Comparison of ENCODE assay signal across 9 mouse cellular contexts in genomic region chr7:132732136-132732789, GRCm38 (mm10).
DNase-seq lines count a peak whose midpoint lies in the region; ATAC-seq and TF ChIP-seq lines count a peak whose summit lies in the region.
"Had no signal": no experiment of that assay in that cellular context is flagged by ENCODE, and none has a peak within 500 bp of the region (broad histone marks: within the 10 kb centered on the region; RNA-seq: fewer than 3 reads in every experiment).

No protein-coding gene starts in this region.

- no peaks in the 10 kb centered on the region for H3K9me3 ChIP-seq in lung, embryonic 16.5 days (ENCODE audit: control insufficient read depth, low read length)
- no peaks in the 10 kb centered on the region for H3K9me3 ChIP-seq in hindbrain, embryonic 16.5 days (ENCODE audit: control insufficient read depth, low read length)
- H3K9me3 ChIP-seq: embryonic facial prominence, embryonic 15.5 days had no signal

- H3K27ac ChIP-seq in lung, embryonic 16.5 days (ENCODE audit: low read length), result peak overlapping the region; percentile 71
- H3K27ac ChIP-seq in hindbrain, embryonic 16.5 days (ENCODE audit: low read depth, low read length), result peak overlapping the region; percentile 67

- WGBS in lung, embryonic 16.5 days, result 85% methylated on average over 6 of the region's 6 CpGs
- WGBS in lung, adult 2 months, result 78% methylated on average over 6 of the region's 6 CpGs
- 36% methylated on average over 6 of the region's 6 CpGs for WGBS in hindbrain, embryonic 16.5 days

- H3K4me3 ChIP-seq in lung, embryonic 16.5 days (ENCODE audit: low read length), result no peak overlapping the region
- H3K4me3 ChIP-seq in lung, adult 2 months (replicated peaks; ENCODE audit: extremely low read depth, low read depth, low read length), result no peak overlapping the region
- H3K4me3 ChIP-seq in hindbrain, embryonic 16.5 days (ENCODE audit: low read length), result no peak overlapping the region
- H3K4me3 ChIP-seq: embryonic facial prominence, embryonic 15.5 days had no signal

- no peak for ATAC-seq in lung, embryonic 16.5 days (ENCODE audit: low read depth)
- peak; percentile 45; the same call in 1 of the 2 replicates for ATAC-seq in hindbrain, embryonic 16.5 days
- ATAC-seq in megakaryocyte progenitor cell, adult 5-6 weeks (replicated peaks; ENCODE audit: poor library complexity), result no peak

- H3K27me3 ChIP-seq in lung, embryonic 16.5 days (ENCODE audit: control insufficient read depth, insufficient read depth, low read depth, low read length), result no peaks in the 10 kb centered on the region
- H3K27me3 ChIP-seq in hindbrain, embryonic 16.5 days (replicated peaks; ENCODE audit: control insufficient read depth, insufficient read depth, low read length), result no peaks in the 10 kb centered on the region
- H3K27me3 ChIP-seq: embryonic facial prominence, embryonic 15.5 days had no signal

- TF ChIP-seq CTCF in lung, adult 2 months (IDR thresholded peaks at IDR 0.05; ENCODE audit: insufficient read depth, low read length), result no peak

- peak; percentile 25 for DNase-seq in gastrocnemius, adult 18-20 months (ENCODE audit: low spot score)
- no peak for DNase-seq in gastrocnemius, postnatal 4 days (ENCODE audit: low spot score in 2 of 2)
- no peak for DNase-seq in lung, adult 2 months
- DNase-seq in spleen, adult 18-20 months, result no peak
- no peak for DNase-seq in layer of hippocampus, adult 11-12 months (ENCODE audit: low spot score)

- peaks cover 41% of the 10 kb centered on the region for H3K4me1 ChIP-seq in lung, embryonic 16.5 days (replicated peaks; ENCODE audit: control insufficient read depth, insufficient read depth, low read length)
- H3K4me1 ChIP-seq in lung, adult 2 months (ENCODE audit: control insufficient read depth, insufficient read depth, low read length), result peaks cover 22% of the 10 kb centered on the region
- H3K4me1 ChIP-seq in hindbrain, embryonic 16.5 days (ENCODE audit: control insufficient read depth, insufficient read depth, low read depth, low read length), result peaks cover 48% of the 10 kb centered on the region

- no peak overlapping the region for H3K4me2 ChIP-seq in lung, embryonic 16.5 days (ENCODE audit: low read depth, low read length)
- no peak overlapping the region for H3K4me2 ChIP-seq in hindbrain, embryonic 16.5 days (ENCODE audit: low read length)
- H3K4me2 ChIP-seq: embryonic facial prominence, embryonic 15.5 days had no signal

- no peak for TF ChIP-seq POLR2A in lung, adult 2 months (IDR thresholded peaks at IDR 0.05; ENCODE audit: borderline replicate concordance, extremely low read depth, low read depth, low read length)

- H3K36me3 ChIP-seq in lung, embryonic 16.5 days (ENCODE audit: control insufficient read depth, insufficient read depth, low read length), result 0 out of 2 replicates have a peak, but pooled peaks cover under 1% of the 10 kb centered on the region
- no peaks in the 10 kb centered on the region for H3K36me3 ChIP-seq in hindbrain, embryonic 16.5 days (ENCODE audit: control insufficient read depth, insufficient read depth, low read length)

- no peak overlapping the region for H3K9ac ChIP-seq in lung, embryonic 16.5 days (ENCODE audit: low read length)
- H3K9ac ChIP-seq in hindbrain, embryonic 16.5 days (ENCODE audit: low read depth, low read length), result no peak overlapping the region
- H3K9ac ChIP-seq: embryonic facial prominence, embryonic 15.5 days had no signal
